Mouse (Mus musculus): Measurements from ENCODE around the gene Rabac1.

Gene Rabac1

GRCm38 (mm10) chr7:24943641-24944040 lies 28.9 kb downstream of the Rabac1 start:
- in situ Hi-C loops (cut with MboI, MseI), result no loop called here

GRCm38 (mm10) chr7:24931651-24932050 lies 40.9 kb downstream of the Rabac1 start:
- in situ Hi-C loops (cut with MboI, MseI), result no loop called here

- in situ Hi-C loops (cut with MboI, MseI), result no loop called here
Measured at GRCm38 (mm10) chr7:24930475-24930874, 42.1 kb downstream of the Rabac1 start.
